ENCODE assay signal across 20 mouse cellular contexts in the genomic region with DNA sequence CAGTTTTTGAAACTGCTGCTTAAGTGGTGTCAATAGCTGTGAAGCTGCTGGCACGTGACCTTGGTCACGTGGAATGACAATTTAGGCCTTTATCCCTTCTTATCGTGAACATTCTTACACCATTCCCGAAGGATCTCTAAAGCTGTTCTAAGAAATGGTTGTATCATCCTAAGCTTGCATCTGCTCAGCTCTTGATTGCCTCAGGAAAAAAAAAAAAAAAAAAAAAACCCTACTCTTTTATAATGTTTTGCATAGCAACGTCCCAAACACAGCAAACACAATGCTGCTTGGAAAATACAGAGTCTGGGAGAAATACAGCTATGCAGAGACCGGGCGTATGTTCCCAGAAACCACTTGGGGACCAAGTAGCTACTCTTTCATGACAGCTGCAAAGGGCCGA. TPM values are rescaled to one million over a fixed set of nuclear protein-coding genes. Genes with fewer than 3 reads are reported as not detected.
DNase-seq lines count a peak whose midpoint lies in the region; ATAC-seq and TF ChIP-seq lines count a peak whose summit lies in the region.
"Had no signal": no experiment of that assay in that cellular context is flagged by ENCODE, and none has a peak within 500 bp of the region (broad histone marks: within the 10 kb centered on the region; RNA-seq: fewer than 3 reads in every experiment).

No protein-coding gene starts in this region.

- intact Hi-C loops in heart, postnatal 14 days (cut with DNase I): no loop called here

- no peak for TF ChIP-seq CTCF in midbrain, postnatal 0 days (IDR thresholded peaks at IDR 0.05)
- TF ChIP-seq CTCF in cerebellum, adult 2 months (IDR thresholded peaks at IDR 0.05; ENCODE audit: borderline replicate concordance, insufficient read depth, low read depth, low read length): no peak

- no peak for TF ChIP-seq POLR2A in cerebellum, adult 2 months (IDR thresholded peaks at IDR 0.05; ENCODE audit: borderline replicate concordance, insufficient read depth, low read length)

- H3K4me2 ChIP-seq in midbrain, postnatal 0 days (ENCODE audit: low read depth, low read length, poor library complexity, severe bottlenecking): no peak overlapping the region
- no peak overlapping the region for H3K4me2 ChIP-seq in midbrain, embryonic 15.5 days
- H3K4me2 ChIP-seq: liver, embryonic 11.5 days; lung, embryonic 14.5 days; stomach, embryonic 15.5 days had no signal

- no peak overlapping the region for H3K9ac ChIP-seq in midbrain, postnatal 0 days (replicated peaks; ENCODE audit: low read length, poor library complexity, severe bottlenecking)
- H3K9ac ChIP-seq in midbrain, embryonic 15.5 days: no peak overlapping the region
- H3K9ac ChIP-seq: lung, embryonic 14.5 days; stomach, embryonic 15.5 days had no signal

- H3K27ac ChIP-seq in heart, embryonic 10.5 days: no peak overlapping the region
- no peak overlapping the region for H3K27ac ChIP-seq in midbrain, postnatal 0 days (ENCODE audit: low read depth, low read length)
- H3K27ac ChIP-seq in midbrain, embryonic 15.5 days: no peak overlapping the region
- no peak overlapping the region for H3K27ac ChIP-seq in cerebellum, adult 2 months (ENCODE audit: insufficient read depth, low read length)
- H3K27ac ChIP-seq: stomach, embryonic 15.5 days had no signal

- no peaks in the 10 kb centered on the region for H3K4me1 ChIP-seq in heart, embryonic 10.5 days
- H3K4me1 ChIP-seq in midbrain, postnatal 0 days (ENCODE audit: insufficient read depth, low read length): no peaks in the 10 kb centered on the region
- H3K4me1 ChIP-seq in midbrain, embryonic 15.5 days: no peaks in the 10 kb centered on the region
- H3K4me1 ChIP-seq in cerebellum, adult 2 months (ENCODE audit: control insufficient read depth, insufficient read depth, low read length): no peaks in the 10 kb centered on the region
- H3K4me1 ChIP-seq: stomach, embryonic 15.5 days had no signal

- peak; percentile 97 for DNase-seq in heart, adult 11 months
- DNase-seq in heart, embryonic 10.5 days (ENCODE audit: low spot score): no peak
- DNase-seq in midbrain, postnatal 0 days (ENCODE audit: low spot score): peak; percentile 3
- DNase-seq in heart, postnatal 14 days: peak; percentile 50 to 55
- DNase-seq in ovary, adult 18-20 months (ENCODE audit: low spot score): no peak
- no peak for DNase-seq in thymus, postnatal 0 days (ENCODE audit: low spot score)
- DNase-seq in cerebellum, adult 2 months: no peak
- DNase-seq: adrenal gland, adult 2 months; cerebellum, adult 11-12 months; kidney, adult 11 months; kidney, postnatal 14 days; lung, embryonic 14.5 days; right cerebral cortex, adult 18-20 months; spleen, adult 18-20 months; thymus, postnatal 14 days had no signal

- H3K36me3 ChIP-seq in heart, embryonic 10.5 days: no peaks in the 10 kb centered on the region
- H3K36me3 ChIP-seq in midbrain, postnatal 0 days (ENCODE audit: insufficient read depth, low read length): no peaks in the 10 kb centered on the region
- H3K36me3 ChIP-seq in midbrain, embryonic 15.5 days (replicated peaks): no peaks in the 10 kb centered on the region
- H3K36me3 ChIP-seq: stomach, embryonic 15.5 days had no signal

- no peaks in the 10 kb centered on the region for H3K9me3 ChIP-seq in heart, embryonic 10.5 days
- H3K9me3 ChIP-seq in midbrain, postnatal 0 days (ENCODE audit: low read length): no peaks in the 10 kb centered on the region
- no peaks in the 10 kb centered on the region for H3K9me3 ChIP-seq in midbrain, embryonic 15.5 days
- H3K9me3 ChIP-seq: stomach, embryonic 15.5 days had no signal

- no peaks in the 10 kb centered on the region for H3K27me3 ChIP-seq in heart, embryonic 10.5 days (ENCODE audit: insufficient read depth, poor library complexity, severe bottlenecking)
- H3K27me3 ChIP-seq in midbrain, postnatal 0 days (ENCODE audit: insufficient read depth, low read length): no peaks in the 10 kb centered on the region
- no peaks in the 10 kb centered on the region for H3K27me3 ChIP-seq in midbrain, embryonic 15.5 days (replicated peaks)
- no peaks in the 10 kb centered on the region for H3K27me3 ChIP-seq in cerebellum, adult 2 months (ENCODE audit: control insufficient read depth, insufficient read depth, low read length)
- H3K27me3 ChIP-seq: stomach, embryonic 15.5 days had no signal

- no peak for ATAC-seq in midbrain, postnatal 0 days (ENCODE audit: low FRiP score)
- no peak for ATAC-seq in midbrain, embryonic 15.5 days (replicated peaks)
- ATAC-seq: forebrain, embryonic 16.5 days had no signal

- no peak overlapping the region for H3K4me3 ChIP-seq in heart, embryonic 10.5 days
- no peak overlapping the region for H3K4me3 ChIP-seq in midbrain, postnatal 0 days (ENCODE audit: low read depth, low read length)
- no peak overlapping the region for H3K4me3 ChIP-seq in midbrain, embryonic 15.5 days
- no peak overlapping the region for H3K4me3 ChIP-seq in cerebellum, adult 2 months (replicated peaks; ENCODE audit: insufficient read depth, low read depth, low read length)
- H3K4me3 ChIP-seq: stomach, embryonic 15.5 days had no signal

- WGBS in heart, embryonic 10.5 days: 80% methylated on average over 8 of the region's 8 CpGs
- 56% methylated on average over 8 of the region's 8 CpGs for WGBS in midbrain, postnatal 0 days
- WGBS in midbrain, embryonic 15.5 days: 65% methylated on average over 8 of the region's 8 CpGs
- 82% methylated on average over 8 of the region's 8 CpGs for WGBS in cerebellum, adult 2 months

RNA-seq across cellular contexts. Expression of gene Enkur, which starts 40.9 kb away (rescaled TPM):
- polyA plus RNA-seq in heart, embryonic 10.5 days (2016; fragmentation: Nextera tagmentation; extraction: Ambion mirVana): 2.3 and 2.9 TPM in 2 replicates
- total RNA-seq in midbrain, postnatal 0 days (2014; rRNA removed): 3.4 and 6.2 TPM in 2 replicates
- polyA plus RNA-seq in midbrain, postnatal 0 days (2015; fragmentation: Nextera tagmentation; extraction: Ambion mirVana): 6.6 and 7.7 TPM in 2 replicates
- 5.2 and 6.1 TPM in 2 replicates for polyA plus RNA-seq in midbrain, embryonic 15.5 days (2015; fragmentation: Nextera tagmentation; extraction: Ambion mirVana)
- total RNA-seq in heart, postnatal 14 days (2021): 1 to 10 TPM; 3.8 to 4.4 TPM
- 1.2 and 1.6 TPM in 2 replicates for polyA plus RNA-seq in thymus, postnatal 0 days (2015; fragmentation: Nextera tagmentation; extraction: Ambion mirVana)
- 1.0 and 1.9 TPM in 2 replicates for polyA plus RNA-seq in cerebellum, adult 2 months (2012; rRNA removed)
- total RNA-seq: megakaryocyte-erythroid progenitor cell, adult 5-6 weeks had no signal
- polyA plus RNA-seq: adrenal gland, adult 2 months had no signal

RNA-seq across cellular contexts. Expression of gene Thnsl1, which starts 41.2 kb away (rescaled TPM):
- polyA plus RNA-seq in heart, embryonic 10.5 days (2016; fragmentation: Nextera tagmentation; extraction: Ambion mirVana): 9.1 and 9.2 TPM in 2 replicates
- 18.2 and 22.6 TPM in 2 replicates for total RNA-seq in midbrain, postnatal 0 days (2014; rRNA removed)
- 17.8 and 18.5 TPM in 2 replicates for polyA plus RNA-seq in midbrain, postnatal 0 days (2015; fragmentation: Nextera tagmentation; extraction: Ambion mirVana)
- 24.4 TPM in 2 replicates for polyA plus RNA-seq in midbrain, embryonic 15.5 days (2015; fragmentation: Nextera tagmentation; extraction: Ambion mirVana)
- 1 to 10 TPM; 5.0 to 5.5 TPM for total RNA-seq in heart, postnatal 14 days (2021)
- polyA plus RNA-seq in thymus, postnatal 0 days (2015; fragmentation: Nextera tagmentation; extraction: Ambion mirVana): 5.0 and 6.2 TPM in 2 replicates
- polyA plus RNA-seq in cerebellum, adult 2 months (2012; rRNA removed): 11.0 and 11.5 TPM in 2 replicates

Comparison
In these comparisons a context has a peak if more than half of its experiments do, and no peak if none do; other contexts are left out.
1. DNase-seq: peak in heart, adult 11 months (single experiment), midbrain, postnatal 0 days (single experiment) and heart, postnatal 14 days (2 of 2); none in heart, embryonic 10.5 days (single experiment), ovary, adult 18-20 months (single experiment), thymus, postnatal 0 days (single experiment) and cerebellum, adult 2 months (0 of 2).